9 mouse cellular contexts compared by ENCODE assay signal in genomic region chr8:122666827-122667226, GRCm38 (mm10). TPM values are rescaled to one million over a fixed set of nuclear protein-coding genes. Genes with fewer than 3 reads are reported as not detected.
DNase-seq lines count a peak whose midpoint lies in the region; TF ChIP-seq lines count a peak whose summit lies in the region.
"Had no signal": no experiment of that assay in that cellular context is flagged by ENCODE, and none has a peak within 500 bp of the region (broad histone marks: within the 10 kb centered on the region; RNA-seq: fewer than 3 reads in every experiment).

No protein-coding gene starts in this region.

- H3K4me3 ChIP-seq in gastrocnemius, adult 2 months = peak overlapping the region; percentile 39

- intact Hi-C loops in gastrocnemius, adult 2 months (cut with DNase I) = no loop called here
- intact Hi-C loops in gastrocnemius, postnatal 14 days (cut with DNase I; ENCODE audit: low total_unique reads) = no loop called here

- DNase-seq in gastrocnemius, adult 2 months = no peak
- no peak for DNase-seq in gastrocnemius, postnatal 14 days
- DNase-seq in CD4-positive, CD25-positive, alpha-beta regulatory T cell, adult 2 months (ENCODE audit: low read depth, low spot score) = peak; percentile 60
- DNase-seq in frontal cortex, postnatal 10 days (ENCODE audit: low spot score in 2 of 2) = peak; percentile 46 to 47
- DNase-seq in layer of hippocampus, postnatal 36 days = peak; percentile 50
- DNase-seq in naive thymus-derived CD4-positive, alpha-beta T cell, adult 2 months (ENCODE audit: low read depth) = peak; percentile 69
- no peak for DNase-seq in ovary, adult 18-20 months (ENCODE audit: low spot score)
- no peak for DNase-seq in spleen, adult 12 weeks (ENCODE audit: low spot score)

- TF ChIP-seq CTCF in gastrocnemius, adult 2 months (IDR thresholded peaks at IDR 0.05) = no peak

- H3K27ac ChIP-seq in gastrocnemius, adult 2 months = peak overlapping the region; percentile 82

RNA-seq across cellular contexts. Expression of gene Cbfa2t3, which starts 32.1 kb away (rescaled TPM):
- total RNA-seq in gastrocnemius, adult 2 months (2021) = 10 to 100 TPM; 18.8 to 23.4 TPM
- 10 to 100 TPM; 19.5 to 23.2 TPM for total RNA-seq in gastrocnemius, postnatal 14 days (2021)
- 10 to 100 TPM; 47.2 to 50.2 TPM for total RNA-seq in layer of hippocampus, postnatal 36 days (2021)

RNA-seq across cellular contexts. Expression of gene Pabpn1l, which starts 44.3 kb away (rescaled TPM):
- total RNA-seq in gastrocnemius, adult 2 months (2021) = not detected
- total RNA-seq in gastrocnemius, postnatal 14 days (2021) = not detected
- under 1 TPM in 1 of 2 experiments, not detected in 1; 0.35 TPM for total RNA-seq in layer of hippocampus, postnatal 36 days (2021)
- total RNA-seq: heart, postnatal 36 days had no signal

RNA-seq across cellular contexts. Expression of gene Trappc2l, which starts 55.4 kb away (rescaled TPM):
- total RNA-seq in gastrocnemius, adult 2 months (2021) = 10 to 100 TPM; 39.3 to 45.5 TPM
- 10 to 100 TPM; 47.5 TPM for total RNA-seq in gastrocnemius, postnatal 14 days (2021)
- 10 to 100 TPM; 79.1 to 87.3 TPM for total RNA-seq in layer of hippocampus, postnatal 36 days (2021)

RNA-seq across cellular contexts. Expression of gene Galns, which starts 55.6 kb away (rescaled TPM):
- total RNA-seq in gastrocnemius, adult 2 months (2021) = 1 to 10 TPM; 1.0 to 1.1 TPM
- 1 to 10 TPM; 2.9 to 3.6 TPM for total RNA-seq in gastrocnemius, postnatal 14 days (2021)
- total RNA-seq in layer of hippocampus, postnatal 36 days (2021) = 10 to 100 TPM in 1 of 2 experiments, 1 to 10 TPM in 1; 9.5 to 11.4 TPM

Comparison
In these comparisons a context has a peak if more than half of its experiments do, and no peak if none do; other contexts are left out.
1. DNase-seq: peak in CD4-positive, CD25-positive, alpha-beta regulatory T cell, adult 2 months (single experiment), frontal cortex, postnatal 10 days (2 of 2), layer of hippocampus, postnatal 36 days (2 of 2) and naive thymus-derived CD4-positive, alpha-beta T cell, adult 2 months (single experiment); none in gastrocnemius, adult 2 months (single experiment), gastrocnemius, postnatal 14 days (single experiment), ovary, adult 18-20 months (single experiment) and spleen, adult 12 weeks (single experiment).